Mouse (Mus musculus) gastrocnemius, postnatal 4 days (tissue): ENCODE measurements around the gene Tmem104. TPM values are rescaled to one million over a fixed set of nuclear protein-coding genes. Genes with fewer than 3 reads are reported as not detected.
A peak's percentile ranks its signal among the peaks of the same experiment; 100 is the strongest.

ENCODE experiments used
- DNase-seq, 2 experiments: peaks; one replicate each; pipeline ENCODE4 v3.0.0; 2021 to 2022; ENCODE audit warnings: low spot score in 2 of 2, mixed read lengths in 2 of 2
- total RNA-seq, 2 experiments: library from RNA; stranded (reverse); gene quantifications; 2 replicates each; pipeline ENCODE4 v1.2.3; 2021

The Tmem104 gene
- total RNA-seq, 2 experiments from 2014 or later = 8.5 to 9.8 TPM

DNA sequence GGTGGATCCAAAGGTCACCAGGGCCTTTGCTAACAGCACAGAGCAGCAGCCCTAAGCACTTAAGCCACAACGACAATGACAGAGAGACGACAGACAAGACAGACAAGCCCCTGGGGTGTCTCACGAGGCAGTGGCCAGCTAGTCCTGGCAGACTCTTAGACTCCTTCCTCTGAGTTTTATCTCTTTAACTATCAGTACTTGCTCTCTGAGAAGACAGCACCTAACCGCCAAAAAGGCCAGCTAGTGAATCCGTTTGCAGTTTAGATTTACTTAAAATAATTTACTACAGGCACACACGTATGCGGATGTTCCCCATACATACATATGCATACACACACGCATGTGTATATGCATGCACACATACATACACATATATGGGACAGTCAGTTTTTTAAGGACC lies 10.3 kb downstream of the Tmem104 start:
- no peak for DNase-seq

DNA sequence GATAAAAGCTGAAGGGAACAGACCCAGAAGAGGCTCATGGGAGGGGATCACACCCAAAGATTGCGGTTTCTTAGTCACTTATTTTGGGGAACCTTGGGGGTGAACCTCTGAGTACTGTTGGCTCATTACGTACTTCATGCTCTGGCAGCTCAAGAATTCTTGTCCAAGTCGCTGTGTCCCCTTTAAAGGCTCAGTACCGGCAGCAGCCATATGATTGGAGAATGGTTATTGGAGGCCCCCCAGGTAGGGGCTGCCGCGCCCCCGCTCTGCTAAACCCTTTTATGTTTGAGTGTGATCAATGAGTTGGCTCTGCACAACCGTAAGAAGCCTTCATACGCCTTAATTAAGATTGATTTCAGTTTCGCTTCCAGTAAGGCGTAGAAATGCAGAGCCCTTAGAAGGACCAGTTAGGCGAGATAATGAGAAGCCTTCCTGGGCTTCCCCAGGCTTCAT lies 11.7 kb downstream of the Tmem104 start:
- DNase-seq = no peak

GRCm38 (mm10) chr11:115200520-115200919 lies 13.2 kb downstream of the Tmem104 start:
- DNase-seq = no peak

DNA sequence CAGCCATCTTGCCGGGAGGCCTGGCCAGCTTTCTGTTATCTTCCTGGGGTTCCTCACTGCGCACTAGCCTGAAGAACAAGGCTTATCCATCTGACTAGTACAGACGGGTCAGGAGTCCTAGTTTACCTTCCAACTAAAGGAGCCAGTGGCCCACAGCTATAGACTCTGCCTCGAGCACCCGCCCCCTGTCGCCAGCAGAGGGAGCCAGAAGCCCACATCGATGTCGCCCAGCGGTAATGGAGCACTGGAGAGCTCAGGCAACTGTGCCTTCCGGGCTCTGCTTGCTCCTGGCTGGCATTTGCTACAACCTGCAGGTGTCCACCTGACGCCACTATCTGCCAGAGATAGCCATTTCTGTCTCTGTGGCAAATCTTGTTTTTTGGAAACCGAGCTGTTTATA lies 15.0 kb downstream of the Tmem104 start:
- peak; percentile 47 to 78 for DNase-seq

GRCm38 (mm10) chr11:115202756-115203155 lies 15.5 kb downstream of the Tmem104 start:
- no peak for DNase-seq

- no peak for DNase-seq
Observed at GRCm38 (mm10) chr11:115208126-115208525, 20.8 kb downstream of the Tmem104 start.

DNA sequence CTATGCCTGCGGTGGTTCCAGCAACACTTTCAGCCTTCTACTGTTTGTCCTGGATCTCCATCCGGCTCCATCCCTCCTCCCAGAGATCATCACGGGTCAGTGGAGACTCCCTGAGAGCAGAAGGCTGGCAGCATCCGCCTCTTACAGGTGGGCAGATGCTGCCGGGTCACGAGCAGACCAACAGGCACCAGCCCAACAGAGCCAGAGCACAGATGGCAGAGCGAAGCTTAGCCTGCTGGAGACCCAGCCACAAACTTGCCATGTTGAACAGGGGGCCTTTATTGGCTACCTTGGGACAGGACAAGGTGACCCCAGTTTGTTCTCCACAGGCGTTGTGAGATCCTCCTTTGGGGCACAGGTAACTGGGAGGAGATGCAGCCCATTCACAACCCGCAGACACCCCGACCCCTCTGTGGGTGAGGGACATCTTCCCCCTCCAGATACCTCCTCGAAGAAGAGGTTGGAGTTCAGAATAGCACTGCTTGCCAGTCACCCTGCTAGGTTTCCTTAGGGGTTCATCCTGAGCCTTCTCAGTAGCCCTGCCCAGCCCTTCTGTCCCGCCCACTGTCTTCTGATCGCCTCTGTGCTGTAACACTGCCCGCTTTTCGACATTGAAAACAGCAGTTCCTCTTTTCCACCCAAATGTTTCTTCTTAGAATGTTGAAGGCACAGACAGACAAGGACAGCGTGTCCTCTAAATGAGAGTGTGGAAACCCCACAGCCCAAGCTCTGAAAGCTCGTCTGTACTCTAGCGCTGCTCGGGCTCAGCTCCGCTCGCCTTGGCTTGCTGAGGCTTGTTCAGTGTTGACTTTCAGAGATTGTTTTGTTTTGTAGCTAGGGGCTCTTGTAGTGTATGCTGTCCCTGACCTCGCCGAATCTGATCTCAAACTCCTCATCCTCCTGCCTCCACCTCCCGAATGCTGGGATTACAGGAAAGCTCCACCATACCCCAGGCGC lies 21.8 kb downstream of the Tmem104 start:
- no peak for DNase-seq

GRCm38 (mm10) chr11:115209958-115210357 lies 22.7 kb downstream of the Tmem104 start:
- no peak for DNase-seq

DNA sequence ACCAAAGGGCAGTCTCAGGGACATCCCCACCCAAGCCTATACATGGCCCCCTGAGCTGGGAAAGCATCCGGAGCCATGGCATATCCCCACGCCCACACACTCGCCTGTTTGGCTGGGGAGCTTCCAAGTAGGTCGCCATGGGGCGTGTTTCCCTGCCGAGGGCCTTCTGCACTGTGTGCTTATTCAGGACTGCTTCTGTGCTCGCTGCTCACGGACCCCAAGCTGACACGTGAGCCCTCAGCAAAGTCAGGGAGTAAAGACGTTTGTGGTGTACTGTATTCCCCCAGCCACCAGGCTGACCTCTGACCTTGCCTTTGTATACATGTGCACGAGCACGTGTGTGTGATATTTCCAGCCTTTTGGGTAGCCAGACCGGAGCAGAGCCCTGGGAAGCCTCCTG lies 24.8 kb downstream of the Tmem104 start:
- no peak for DNase-seq

GRCm38 (mm10) chr11:115215123-115215522 lies 27.8 kb downstream of the Tmem104 start:
- no peak for DNase-seq

DNA sequence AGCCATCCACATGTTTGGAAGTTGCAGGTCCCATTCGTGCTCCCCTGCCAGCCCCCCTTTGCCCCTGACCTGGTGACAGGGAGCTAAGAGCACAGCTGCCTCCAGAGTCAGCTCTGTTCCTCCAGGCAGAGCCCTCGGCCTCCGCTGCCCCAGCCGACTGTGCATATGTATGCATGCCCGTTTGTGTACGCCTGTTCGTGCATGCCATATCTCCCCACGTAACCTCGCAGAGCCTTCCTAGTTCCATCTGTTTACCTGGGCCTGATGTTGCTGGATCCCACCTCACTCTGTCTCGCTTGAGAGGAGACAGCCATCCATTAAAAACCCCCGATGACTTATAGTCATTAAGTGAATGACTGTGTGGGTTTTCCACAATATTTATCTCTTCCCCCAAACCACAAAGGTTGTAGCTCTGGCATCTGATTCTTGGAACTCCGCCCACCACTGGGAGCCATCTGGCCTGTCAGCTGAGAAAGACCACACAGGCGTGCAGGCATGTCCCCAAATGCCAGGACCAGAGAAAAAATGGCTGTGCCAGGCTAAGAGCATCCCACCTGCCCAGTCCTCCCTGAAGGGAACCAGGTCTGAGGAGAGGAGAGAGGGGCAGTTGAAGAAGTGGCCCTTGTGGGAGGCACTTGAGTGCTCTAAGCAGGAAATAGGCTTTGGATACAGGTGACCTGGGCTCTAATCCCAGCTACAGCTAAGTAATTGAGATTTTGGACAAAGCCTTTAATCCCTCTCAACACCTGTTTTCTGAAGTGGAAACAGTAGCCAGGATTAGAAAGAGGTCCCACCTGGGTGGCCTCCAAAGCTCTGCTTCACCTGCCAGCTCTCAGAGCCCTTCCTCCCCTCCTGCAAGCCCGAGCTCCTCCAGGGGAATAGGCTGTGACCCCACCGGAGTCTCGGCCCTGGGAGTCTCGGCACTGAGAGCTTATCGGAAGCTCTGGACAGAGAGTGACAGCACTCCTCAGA lies 30.4 kb downstream of the Tmem104 start:
- no peak for DNase-seq

DNA sequence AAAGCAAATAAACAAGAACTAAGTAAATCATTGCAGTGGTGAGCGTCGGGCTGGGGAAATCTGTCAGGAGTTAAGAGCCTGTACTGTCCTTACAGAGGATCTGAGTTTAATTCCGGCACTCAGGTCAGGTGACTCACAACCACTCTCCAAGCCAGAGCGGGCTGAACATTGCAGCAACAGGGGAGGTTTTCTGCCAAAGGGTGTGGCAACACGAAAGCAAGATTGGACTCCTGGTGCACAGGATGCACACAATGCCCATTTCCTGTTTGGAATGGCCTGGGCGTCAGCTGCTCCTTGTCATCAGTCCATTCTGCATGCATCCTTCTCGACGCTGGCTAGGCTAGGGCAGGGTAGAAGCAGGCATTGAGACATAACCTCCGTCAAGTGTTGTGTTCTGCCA lies 32.0 kb downstream of the Tmem104 start:
- DNase-seq = no peak

- no peak for DNase-seq
Observed at GRCm38 (mm10) chr11:115219685-115220084, 32.4 kb downstream of the Tmem104 start.

DNA sequence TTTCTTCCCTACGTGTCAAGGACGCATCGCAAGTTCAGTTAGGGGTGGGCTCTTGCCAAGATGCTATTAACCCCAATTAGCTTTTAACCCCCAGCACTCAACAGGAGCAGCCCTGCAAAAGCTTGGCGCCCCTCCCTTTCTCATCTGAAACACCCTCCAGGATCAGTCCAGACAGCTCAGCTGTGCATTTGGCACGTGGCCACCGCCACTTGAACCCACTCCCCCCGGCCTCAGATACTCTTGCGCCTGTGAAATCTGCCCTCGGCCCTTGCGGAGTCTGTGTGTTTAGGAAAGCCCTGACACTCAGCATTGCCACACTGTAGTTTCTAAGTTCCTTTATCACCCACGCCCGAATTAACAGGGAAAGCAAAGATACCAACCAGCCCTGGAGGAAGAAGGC lies 34.8 kb downstream of the Tmem104 start:
- no peak for DNase-seq

DNA sequence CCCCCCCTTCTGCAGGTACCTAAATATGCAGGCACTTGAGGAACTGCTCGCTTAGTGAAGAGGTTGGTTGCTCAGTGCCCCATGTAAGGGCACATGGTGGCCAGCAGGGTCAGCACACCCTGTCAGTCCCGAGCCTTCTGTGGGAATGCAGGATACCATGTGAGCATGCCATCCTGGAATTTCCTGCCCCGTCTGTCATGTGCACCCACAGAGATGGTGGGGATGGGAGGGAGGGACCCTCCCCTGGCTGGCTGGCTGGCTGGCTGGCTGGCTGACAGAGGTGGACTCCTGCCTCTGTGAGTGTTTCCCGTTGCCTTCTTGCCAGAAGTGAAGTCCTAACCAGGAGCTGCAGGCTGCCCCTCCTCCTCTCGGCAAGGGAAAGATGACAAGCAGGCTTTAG lies 35.3 kb downstream of the Tmem104 start:
- DNase-seq = no peak

DNA sequence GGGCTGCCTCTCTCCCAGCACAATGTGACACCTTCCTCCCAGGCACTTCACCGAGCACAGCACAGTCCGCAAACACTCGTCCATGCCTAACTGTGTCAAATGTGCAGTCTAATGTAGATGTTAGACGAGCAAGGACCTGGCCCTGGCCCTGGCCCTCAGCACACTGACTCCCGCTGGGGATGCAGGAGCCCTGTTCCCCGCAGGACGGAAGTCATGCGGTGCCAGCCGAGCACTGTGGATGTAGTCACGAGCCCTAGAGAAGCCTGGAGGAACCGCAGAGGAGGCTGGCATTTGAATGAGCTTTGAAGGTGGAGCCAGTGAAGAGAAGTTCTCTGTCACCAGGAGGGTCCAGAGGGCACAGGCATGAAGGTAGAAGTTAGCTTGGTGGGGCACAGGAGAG lies 36.2 kb downstream of the Tmem104 start:
- DNase-seq = no peak

DNA sequence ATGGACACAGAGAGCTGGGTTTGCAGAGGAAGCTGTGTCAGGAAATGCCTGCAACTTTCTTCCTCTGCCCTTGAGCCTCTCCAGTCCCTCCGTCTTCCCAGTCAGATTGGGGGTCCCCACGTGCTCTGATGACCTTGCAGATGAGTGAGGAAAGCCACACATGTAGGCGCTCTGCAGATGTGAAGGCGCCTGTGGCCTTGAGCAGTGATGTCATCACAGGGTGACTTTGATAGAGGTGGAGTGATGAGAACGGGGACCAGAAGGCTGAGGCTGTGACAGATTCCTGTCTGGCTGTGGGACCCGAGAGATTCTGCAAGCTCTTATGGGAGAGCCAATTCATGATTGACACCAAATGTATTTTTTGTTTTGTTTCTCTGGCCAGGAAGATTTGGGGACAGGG lies 36.6 kb downstream of the Tmem104 start:
- DNase-seq = no peak

DNA sequence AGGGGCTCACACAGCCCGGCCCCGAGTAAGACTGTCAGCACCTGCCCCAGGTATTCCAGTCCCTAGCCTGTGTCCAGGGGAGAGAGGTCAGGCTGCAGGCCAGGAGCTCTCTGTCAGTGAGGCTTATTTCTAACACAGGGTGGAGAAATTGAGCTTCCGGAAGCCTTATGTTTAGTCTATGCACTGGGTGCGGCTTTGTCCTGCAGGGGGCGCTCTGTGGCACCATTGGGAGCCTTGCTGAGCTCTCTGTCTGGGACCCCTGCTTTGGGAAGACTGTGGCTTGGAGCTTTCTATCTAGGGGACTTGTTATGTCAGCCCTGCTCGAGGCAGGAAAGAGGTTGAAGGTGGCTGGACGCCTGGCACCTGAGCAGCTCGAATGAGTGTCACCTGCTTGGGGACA lies 37.6 kb downstream of the Tmem104 start:
- peak in 1 of 2 experiments; percentile 59 for DNase-seq

GRCm38 (mm10) chr11:115225301-115225700 lies 38.0 kb downstream of the Tmem104 start:
- DNase-seq = no peak

GRCm38 (mm10) chr11:115226811-115227491 lies 39.7 kb downstream of the Tmem104 start:
- DNase-seq = no peak

DNA sequence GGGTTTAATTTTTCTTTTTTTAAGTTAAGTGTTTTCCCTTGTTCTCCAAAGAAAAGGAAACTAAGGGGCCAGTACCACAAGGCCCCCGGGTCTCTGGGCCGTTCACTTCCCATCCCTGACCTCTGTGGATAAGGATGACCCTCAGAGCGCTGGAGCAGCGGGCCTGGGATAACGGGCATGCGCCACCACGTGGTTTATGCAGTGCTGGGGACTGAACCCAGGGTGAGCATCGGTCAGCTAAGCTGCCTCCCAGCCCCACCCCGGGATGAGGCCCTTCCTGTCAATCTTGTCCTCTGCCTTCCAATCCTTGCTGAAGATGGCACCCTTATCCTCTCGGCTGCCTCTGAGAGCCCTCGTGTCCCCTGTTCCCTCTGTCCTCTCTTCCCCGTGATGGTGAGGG lies 40.4 kb downstream of the Tmem104 start:
- DNase-seq = no peak
